Mouse (Mus musculus) embryonic facial prominence, embryonic 11.5 days (tissue): ENCODE measurements around the gene Lcn8. TPM values are rescaled to one million over a fixed set of nuclear protein-coding genes. Genes with fewer than 3 reads are reported as not detected.

ENCODE experiments used
- ATAC-seq: fragments of 200-750 bp; cut with Nextera tagmentation; replicated peaks from 2 replicates; pipeline ENCODE4 v1.8.0; 2017; ENCODE audit warnings: low read depth; ENCODE audit not compliant: insufficient number of reproducible peaks, low FRiP score, low TSS enrichment
- DNase-seq: peaks from one replicate; pipeline ENCODE4 v3.0.0-alpha.2; 2015; ENCODE audit warnings: low spot score
- H3K27ac ChIP-seq: fragments of 300-500 bp; sonication (generic); replicated peaks from 2 replicates; pipeline ENCODE4 v1.5.1; 2014; ENCODE audit warnings: mild to moderate bottlenecking, low read depth, low read length, control low read depth
- H3K27me3 ChIP-seq: fragments of 300-500 bp; sonication (generic); 2 replicates; pipeline ENCODE4 v1.6.1; 2014; ENCODE audit warnings: mild to moderate bottlenecking, low read length, moderate library complexity, mixed read lengths; ENCODE audit not compliant: control insufficient read depth, insufficient read depth
- H3K36me3 ChIP-seq: fragments of 300-500 bp; sonication (generic); replicated peaks from 2 replicates; pipeline ENCODE4 v1.6.1; 2014; ENCODE audit warnings: low read depth, mild to moderate bottlenecking, low read length, moderate library complexity, mixed read lengths; ENCODE audit not compliant: control insufficient read depth, insufficient read depth
- H3K4me1 ChIP-seq: fragments of 300-500 bp; sonication (generic); 2 replicates; pipeline ENCODE4 v1.6.1; 2014; ENCODE audit warnings: low read length, mixed read lengths; ENCODE audit not compliant: control insufficient read depth, insufficient read depth
- H3K4me2 ChIP-seq: fragments of 300-500 bp; sonication (generic); 2 replicates; pipeline ENCODE4 v1.6.1; 2014; ENCODE audit warnings: low read depth, mild to moderate bottlenecking, control low read depth, low read length, moderate library complexity
- H3K4me3 ChIP-seq: fragments of 300-500 bp; sonication (generic); 2 replicates; pipeline ENCODE4 v1.5.1; 2014; ENCODE audit warnings: low read depth, low read length, control low read depth
- H3K9ac ChIP-seq: fragments of 300-500 bp; sonication (generic); replicated peaks from 2 replicates; pipeline ENCODE4 v1.6.1; 2014; ENCODE audit warnings: mild to moderate bottlenecking, control low read depth, low read length
- H3K9me3 ChIP-seq: fragments of 300-500 bp; sonication (generic); replicated peaks from 2 replicates; pipeline ENCODE4 v1.6.1; 2016; ENCODE audit warnings: mild to moderate bottlenecking, low read length, inconsistent platforms, mixed read lengths; ENCODE audit not compliant: control insufficient read depth
- WGBS: fragments of 180-500 bp; shearing (Covaris S2); extraction: QIAGEN DNeasy Blood & Tissue Kit; methylation state at CpG from one replicate; pipeline ENCODE4 v1.1.7; 2014; 5-methylcytosine and 5-hydroxymethylcytosine counted together
- polyA plus RNA-seq: library from polyadenylated mRNA; unstranded; fragments of >200 nt; fragmentation: Nextera tagmentation; extraction: Ambion mirVana; gene quantifications from 2 replicates; pipeline ENCODE4 v1.2.1, GENCODE M21; 2014

The Lcn8 gene
- polyA plus RNA-seq, 1 experiment from 2014 or later, result not detected

DNA sequence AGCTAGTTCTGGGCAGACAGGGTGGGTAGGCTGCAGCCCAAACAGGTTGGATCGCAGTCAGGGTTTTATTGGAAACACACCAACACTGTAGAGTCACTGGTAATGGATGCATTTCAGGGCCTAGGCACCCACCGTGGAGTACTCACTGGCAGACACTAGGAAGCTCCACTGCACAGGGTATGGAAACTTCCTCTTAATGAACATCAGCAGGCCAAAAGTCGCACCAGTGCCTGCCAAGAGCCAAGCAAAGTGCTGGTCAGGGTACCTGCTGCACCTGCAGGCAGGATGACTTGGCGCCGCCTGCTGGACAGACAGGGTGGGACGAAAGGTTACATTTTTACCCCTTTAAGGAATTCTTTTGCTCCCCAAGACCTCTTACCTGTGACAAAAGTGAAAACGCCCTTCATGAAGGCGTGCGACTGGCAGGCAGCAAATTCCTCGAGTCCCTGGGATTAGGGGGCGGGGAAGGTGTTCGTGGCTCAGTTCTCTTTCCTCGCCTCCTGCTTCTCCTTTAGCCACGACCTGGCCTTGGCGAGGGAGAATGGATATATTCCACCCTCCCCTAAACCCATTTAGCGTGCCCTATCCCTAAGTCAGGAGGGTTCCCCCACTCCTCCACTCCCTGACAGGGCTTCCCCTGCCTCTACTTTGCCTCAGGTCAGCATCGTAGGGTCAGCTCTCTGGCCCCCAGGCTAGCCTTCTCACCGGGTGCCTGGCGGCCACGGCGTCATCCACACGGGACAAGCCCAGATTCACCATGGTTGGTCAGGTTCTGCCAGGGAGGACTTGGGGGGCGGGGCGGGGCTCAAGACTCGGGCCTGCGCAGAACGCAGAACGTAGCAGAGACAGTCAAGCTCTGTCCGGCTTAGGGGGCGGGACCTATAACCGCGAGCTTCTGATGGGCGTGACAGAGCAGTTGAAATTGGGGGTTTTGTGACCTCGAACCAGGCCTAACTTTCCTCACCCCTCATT, 31.4 kb upstream of the Lcn8 start, which contains the start of gene Tmem141:
TSS of gene Tmem141 (minus strand) at position 777 of the 972 bp plus-strand sequence.
- H3K4me2 ChIP-seq, result peak within 1 kb of the TSS; percentile 71
- H3K27ac ChIP-seq, result no peak within 1 kb of the TSS
- peak; percentile 88 for ATAC-seq
- H3K9me3 ChIP-seq, result no peaks in the 10 kb centered on the region
- H3K9ac ChIP-seq, result peak within 1 kb of the TSS; percentile 71
- no peaks in the 10 kb centered on the region for H3K36me3 ChIP-seq
- H3K4me1 ChIP-seq, result no peaks in the 10 kb centered on the region
- peak within 1 kb of the TSS; percentile 36 for H3K4me3 ChIP-seq
- peak; percentile 85 for DNase-seq
- 6% methylated on average over 34 of the region's 34 CpGs for WGBS
- peaks cover 13% of the 10 kb centered on the region for H3K27me3 ChIP-seq

DNA sequence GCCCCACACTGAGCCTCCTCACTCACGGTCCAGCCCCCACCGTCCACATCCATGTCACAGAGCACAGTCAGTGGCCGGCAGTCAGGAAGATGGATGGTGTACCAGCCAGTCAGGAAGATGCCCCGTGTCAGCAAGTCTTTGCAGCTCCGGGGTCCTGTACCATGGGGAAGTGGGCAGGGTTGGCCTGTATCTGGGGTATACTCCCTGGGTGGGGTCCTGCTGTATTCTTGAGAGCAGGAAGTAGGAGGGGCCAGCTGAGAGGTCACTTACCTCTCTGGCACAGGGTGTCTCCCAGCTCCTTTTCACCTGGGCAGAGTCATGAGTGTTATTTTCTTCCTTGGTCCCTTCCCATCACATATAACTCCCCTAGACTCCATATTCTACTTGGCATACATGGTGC, 26.9 kb upstream of the Lcn8 start:
- Histone ChIP-seq H3K4me3 (no peak overlapping the region), H3K27ac (no peak overlapping the region), H3K4me1 (no peaks in the 10 kb centered on the region), H3K9me3 (no peaks in the 10 kb centered on the region), H3K27me3 (no peaks in the 10 kb centered on the region), H3K9ac (no peak overlapping the region), H3K36me3 (no peaks in the 10 kb centered on the region), H3K4me2 (no peak overlapping the region)
- WGBS, result 66% methylated on average over 5 of the region's 5 CpGs
- no peak for ATAC-seq
- no peak for DNase-seq

DNA sequence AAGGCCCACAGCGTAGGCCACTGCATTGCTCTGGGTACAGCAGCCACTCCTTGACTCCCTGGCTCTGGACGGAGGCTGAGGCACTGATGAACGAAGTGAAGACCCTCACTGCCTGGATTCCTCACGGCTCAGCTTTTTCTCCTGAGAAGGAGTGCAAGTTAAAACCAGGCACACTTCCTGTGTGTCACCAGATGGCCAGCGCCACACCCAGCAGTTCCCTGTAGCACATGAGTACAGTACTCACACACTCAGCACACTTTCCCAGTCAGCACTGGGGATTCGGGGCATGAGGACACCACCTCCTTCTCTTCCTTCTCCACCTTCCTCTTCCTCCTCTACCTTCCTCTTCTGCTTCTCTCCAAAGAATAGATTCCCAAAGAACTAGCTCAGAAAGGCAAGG, 25.1 kb upstream of the Lcn8 start, which contains the start of gene Fcna:
TSS of gene Fcna (minus strand) at position 220 of the 400 bp plus-strand sequence.
- no peak within 1 kb of the TSS for H3K9ac ChIP-seq
- ATAC-seq, result no peak
- no peaks in the 10 kb centered on the region for H3K9me3 ChIP-seq
- 80% methylated on average over 6 of the region's 6 CpGs for WGBS
- no peak within 1 kb of the TSS for H3K27ac ChIP-seq
- no peaks in the 10 kb centered on the region for H3K36me3 ChIP-seq
- H3K4me3 ChIP-seq, result no peak within 1 kb of the TSS
- no peaks in the 10 kb centered on the region for H3K4me1 ChIP-seq
- DNase-seq, result no peak
- no peaks in the 10 kb centered on the region for H3K27me3 ChIP-seq
- no peak within 1 kb of the TSS for H3K4me2 ChIP-seq

DNA sequence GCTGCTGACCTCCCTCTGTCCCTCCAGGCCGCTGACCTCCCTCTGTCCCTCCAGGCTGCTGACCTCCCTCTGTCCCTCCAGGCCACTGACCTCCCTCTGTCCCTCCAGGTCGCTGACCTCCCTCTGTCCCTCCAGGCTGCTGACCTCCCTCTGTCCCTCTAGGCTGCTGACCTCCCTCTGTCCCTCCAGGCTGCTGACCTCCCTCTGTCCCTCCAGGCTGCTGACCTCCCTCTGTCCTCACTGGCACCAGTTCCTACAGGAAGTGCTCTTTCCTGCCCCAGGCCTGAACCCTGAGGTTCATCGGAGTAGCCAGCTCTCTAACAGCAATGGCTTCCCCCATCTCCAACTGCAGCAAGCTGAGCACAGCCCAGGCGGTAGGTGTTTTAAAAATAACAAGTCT, 24.2 kb upstream of the Lcn8 start:
- 38% methylated on average over 3 of the region's 4 CpGs for WGBS
- no peak overlapping the region for H3K4me2 ChIP-seq

DNA sequence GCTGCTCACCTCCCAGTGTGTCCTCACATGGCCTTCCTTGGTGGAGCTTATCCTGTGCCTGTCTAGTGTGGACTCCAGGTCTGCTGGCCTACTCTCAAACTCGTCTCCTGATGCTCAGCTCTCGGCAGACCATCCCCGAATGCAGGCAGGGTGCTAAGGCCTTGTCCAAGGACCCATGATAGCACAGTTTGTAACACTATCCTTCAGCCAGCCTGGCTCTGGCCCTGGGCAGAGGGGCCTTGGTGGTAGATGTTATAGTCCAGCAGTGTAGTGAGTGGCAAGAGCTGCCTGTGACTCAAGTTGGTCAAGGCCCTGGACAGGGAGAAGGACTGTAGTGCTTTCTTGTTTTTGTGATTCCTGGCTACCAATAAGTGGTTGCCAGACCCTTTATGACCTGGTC, 19.3 kb upstream of the Lcn8 start:
- Histone ChIP-seq H3K36me3 (no peaks in the 10 kb centered on the region), H3K4me1 (no peaks in the 10 kb centered on the region), H3K4me3 (no peak overlapping the region), H3K9ac (no peak overlapping the region), H3K27ac (no peak overlapping the region), H3K4me2 (no peak overlapping the region), H3K27me3 (no peaks in the 10 kb centered on the region), H3K9me3 (no peaks in the 10 kb centered on the region)
- ATAC-seq (no peak), DNase-seq (no peak)
- WGBS, result 73% methylated on average over 3 of the region's 3 CpGs

More for the DNA sequence above, 24.2 kb upstream of the Lcn8 start:
- H3K36me3 ChIP-seq, result no peaks in the 10 kb centered on the region
- no peaks in the 10 kb centered on the region for H3K4me1 ChIP-seq
- no peak overlapping the region for H3K9ac ChIP-seq
- H3K9me3 ChIP-seq, result no peaks in the 10 kb centered on the region
- H3K27ac ChIP-seq, result no peak overlapping the region
- no peak overlapping the region for H3K4me3 ChIP-seq
- ATAC-seq (no peak), DNase-seq (no peak)
- no peaks in the 10 kb centered on the region for H3K27me3 ChIP-seq

DNA sequence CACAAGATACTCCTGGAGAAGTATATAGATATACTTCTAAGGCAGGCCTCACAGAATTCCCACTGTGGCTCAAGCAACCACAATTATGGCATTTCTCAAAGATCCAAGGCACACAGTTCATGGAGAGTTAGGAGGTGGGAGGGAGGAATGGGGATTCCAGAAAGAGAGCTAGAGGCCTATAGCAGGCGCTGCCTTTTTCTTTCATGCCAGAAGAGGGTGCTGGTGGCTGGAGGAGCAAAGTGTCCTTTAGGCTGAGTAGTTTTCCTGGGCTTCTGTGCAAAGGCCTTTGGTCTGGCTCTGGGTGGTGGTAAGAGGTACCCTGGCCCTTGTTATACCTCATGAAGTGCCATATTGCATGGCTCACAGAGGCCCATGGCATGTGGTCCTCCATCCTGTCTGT, 18.9 kb upstream of the Lcn8 start:
- H3K9me3 ChIP-seq, result no peaks in the 10 kb centered on the region
- no peaks in the 10 kb centered on the region for H3K36me3 ChIP-seq
- no peaks in the 10 kb centered on the region for H3K27me3 ChIP-seq
- 14% methylated on average over 1 of the region's 1 CpGs for WGBS
- no peak overlapping the region for H3K4me2 ChIP-seq
- H3K9ac ChIP-seq, result no peak overlapping the region
- H3K27ac ChIP-seq, result no peak overlapping the region
- H3K4me3 ChIP-seq, result no peak overlapping the region
- no peaks in the 10 kb centered on the region for H3K4me1 ChIP-seq
- no peak for ATAC-seq
- DNase-seq, result no peak

DNA sequence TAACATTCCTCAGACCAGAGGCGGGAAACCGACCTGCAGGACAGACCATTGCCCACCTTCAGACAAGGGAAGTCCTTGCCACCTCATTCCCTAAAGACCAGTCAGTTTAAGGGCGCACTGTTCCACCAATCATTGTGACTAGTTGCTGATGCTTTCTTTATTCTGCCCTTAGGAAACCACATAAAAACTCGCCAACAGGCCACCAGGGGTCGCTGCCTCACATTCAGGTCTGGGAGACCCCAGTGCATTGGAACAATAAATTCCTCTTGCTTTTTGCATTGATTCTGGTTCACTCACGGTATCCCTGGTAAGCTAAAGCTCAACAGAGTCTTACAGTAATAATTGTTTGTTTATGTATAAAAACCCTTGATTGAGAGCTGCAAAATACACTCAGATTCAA, 13.0 kb upstream of the Lcn8 start:
- WGBS, result 15% methylated on average over 6 of the region's 6 CpGs
- DNase-seq, result peak; percentile 68
- ATAC-seq, result no peak
- no peaks in the 10 kb centered on the region for H3K4me1 ChIP-seq
- no peak overlapping the region for H3K4me2 ChIP-seq
- no peak overlapping the region for H3K9ac ChIP-seq
- no peak overlapping the region for H3K4me3 ChIP-seq
- no peak overlapping the region for H3K27ac ChIP-seq
- H3K36me3 ChIP-seq, result no peaks in the 10 kb centered on the region
- H3K27me3 ChIP-seq, result no peaks in the 10 kb centered on the region
- no peaks in the 10 kb centered on the region for H3K9me3 ChIP-seq

DNA sequence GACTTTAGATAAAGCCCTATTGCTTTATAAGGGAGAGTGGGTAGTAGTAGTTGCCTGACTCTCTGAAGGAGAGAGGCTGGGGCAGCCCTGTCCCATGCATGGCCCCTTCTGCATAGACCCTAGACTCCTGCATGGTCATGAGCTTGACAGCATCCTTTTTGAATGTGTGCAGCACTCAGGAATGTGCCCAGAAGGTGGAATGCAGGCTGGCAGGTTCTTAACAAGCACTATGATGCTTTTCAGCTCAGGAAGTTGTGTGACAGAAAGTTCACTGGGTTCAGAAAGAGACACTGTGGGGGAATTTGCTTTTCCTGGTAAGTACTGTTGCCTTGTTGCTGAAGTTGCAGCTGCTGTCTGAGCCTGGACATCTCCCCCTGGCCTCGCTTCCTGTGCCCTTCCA, 1.6 kb downstream of the Lcn8 start:
- no peak overlapping the region for H3K27ac ChIP-seq
- H3K27me3 ChIP-seq, result no peaks in the 10 kb centered on the region
- no peaks in the 10 kb centered on the region for H3K4me1 ChIP-seq
- H3K9me3 ChIP-seq, result no peaks in the 10 kb centered on the region
- no peak overlapping the region for H3K4me2 ChIP-seq
- H3K4me3 ChIP-seq, result no peak overlapping the region
- 50% methylated on average over 1 of the region's 1 CpGs for WGBS
- H3K36me3 ChIP-seq, result no peaks in the 10 kb centered on the region
- DNase-seq, result peak; percentile 24
- H3K9ac ChIP-seq, result no peak overlapping the region
- ATAC-seq, result no peak
